Mouse (Mus musculus): ENCODE results near the gene Rabif. TPM values are rescaled to one million over a fixed set of nuclear protein-coding genes. Genes with fewer than 3 reads are reported as not detected.
A peak's percentile ranks its signal among the peaks of the same experiment; 100 is the strongest.
"Not testable (repeated sequence)": the region's sequence is repeated elsewhere in the genome, so short reads cannot be mapped to it uniquely, and the experiment has no call there.

The Rabif gene
- 25.2 and 26.5 TPM in 2 replicates for polyA plus RNA-seq (2012; rRNA removed)
- polyA plus RNA-seq (2014; fragmentation: Nextera tagmentation; extraction: Ambion mirVana) = 39.8 and 44.3 TPM in 2 replicates

DNA sequence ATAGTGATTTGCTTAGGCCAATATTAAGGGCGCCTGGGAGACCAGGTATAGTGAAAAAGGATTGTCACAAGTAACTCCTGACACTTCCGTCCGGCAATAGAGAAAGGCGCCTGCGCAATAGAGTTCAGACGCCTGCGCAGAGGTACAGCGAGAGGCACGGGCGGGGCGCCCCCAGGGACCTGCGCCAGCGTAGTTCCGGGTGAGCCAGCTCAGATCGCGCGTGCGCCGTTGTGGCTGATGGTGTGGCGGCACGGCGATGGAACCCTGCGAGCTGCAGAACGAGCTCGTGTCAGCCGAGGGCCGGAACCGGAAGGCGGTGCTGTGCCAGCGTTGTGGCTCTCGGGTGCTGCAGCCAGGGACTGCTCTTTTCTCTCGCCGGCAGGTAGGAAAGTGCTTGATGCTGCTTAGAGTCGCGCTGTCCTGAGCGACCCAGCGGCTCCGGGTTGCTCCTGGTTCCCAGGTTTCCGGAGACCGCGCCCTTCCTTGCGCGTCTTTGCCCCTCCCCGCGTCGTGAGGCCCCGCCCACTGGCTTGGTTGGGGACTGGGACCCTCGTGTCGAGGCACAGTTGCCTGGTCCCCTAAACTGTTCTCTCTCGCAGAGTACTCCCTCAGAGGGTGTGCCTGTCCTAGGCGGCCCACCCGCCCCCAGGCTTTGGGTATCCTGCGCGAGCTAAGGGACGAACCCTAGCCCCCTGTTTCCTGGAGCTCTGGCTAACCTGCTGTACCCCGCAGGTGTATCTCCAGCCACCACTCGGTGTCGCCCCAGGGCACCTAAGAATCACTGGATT, at the start of gene Rabif:
TSS of gene Rabif (plus strand) at position 221 of the 788 bp plus-strand sequence.
- ATAC-seq (ENCODE audit: low FRiP score, low read depth) (peak; percentile 97), DNase-seq (ENCODE audit: low spot score) (peak; percentile 99)
- peaks cover 19% of the 10 kb centered on the region for H3K36me3 ChIP-seq (ENCODE audit: control insufficient read depth, insufficient read depth, low read length)
- H3K4me1 ChIP-seq (ENCODE audit: control insufficient read depth, insufficient read depth, low read length) = peaks cover 11% of the 10 kb centered on the region; the same call in 1 of the 2 replicates
- H3K4me2 ChIP-seq (replicated peaks; ENCODE audit: low read depth, low read length, severe bottlenecking) = peak within 1 kb of the TSS; percentile 56
- WGBS = 0% methylated on average over 42 of the region's 58 CpGs
- peak; percentile 88; the same call in 1 of the 2 replicates for TF ChIP-seq POLR2A (IDR thresholded peaks at IDR 0.05; ENCODE audit: borderline replicate concordance, extremely low read depth, insufficient read depth, insufficient read length)
- peak within 1 kb of the TSS; percentile 63 for H3K9ac ChIP-seq (ENCODE audit: low read depth, low read length, severe bottlenecking)
- H3K9me3 ChIP-seq (ENCODE audit: control insufficient read depth, low read length) = no peaks in the 10 kb centered on the region
- peak within 1 kb of the TSS; percentile 70 for H3K4me3 ChIP-seq (replicated peaks; ENCODE audit: low read length)
- H3K27me3 ChIP-seq (ENCODE audit: control insufficient read depth, insufficient read depth, low read length) = no peaks in the 10 kb centered on the region
- peak within 1 kb of the TSS; percentile 87 for H3K27ac ChIP-seq (replicated peaks; ENCODE audit: low read depth, low read length)

DNA sequence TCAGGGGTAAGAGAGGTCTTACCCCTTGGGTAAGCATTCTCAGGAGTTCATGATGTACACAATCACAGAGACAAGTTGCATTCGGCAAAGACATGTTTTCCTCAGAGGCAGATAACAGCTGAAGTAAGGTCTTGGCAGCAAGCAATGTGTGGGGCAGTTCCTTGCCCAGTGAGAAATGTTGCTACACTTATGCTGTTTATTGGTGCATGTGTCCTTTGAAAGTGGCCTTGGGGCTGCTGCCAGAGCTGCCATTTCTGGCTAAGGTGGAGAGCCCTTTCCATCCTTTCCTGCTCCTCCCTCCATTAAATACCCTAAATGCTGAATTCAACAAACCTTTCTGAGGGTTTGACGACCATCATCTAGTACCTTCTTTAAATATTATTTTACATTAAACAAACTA, 49.0 kb upstream of the Rabif start:
- H3K36me3 ChIP-seq (ENCODE audit: control insufficient read depth, insufficient read depth, low read length) = no peaks in the 10 kb centered on the region
- 82% methylated on average over 2 of the region's 2 CpGs for WGBS
- TF ChIP-seq POLR2A (IDR thresholded peaks at IDR 0.05; ENCODE audit: borderline replicate concordance, extremely low read depth, insufficient read depth, insufficient read length) = no peak

DNA sequence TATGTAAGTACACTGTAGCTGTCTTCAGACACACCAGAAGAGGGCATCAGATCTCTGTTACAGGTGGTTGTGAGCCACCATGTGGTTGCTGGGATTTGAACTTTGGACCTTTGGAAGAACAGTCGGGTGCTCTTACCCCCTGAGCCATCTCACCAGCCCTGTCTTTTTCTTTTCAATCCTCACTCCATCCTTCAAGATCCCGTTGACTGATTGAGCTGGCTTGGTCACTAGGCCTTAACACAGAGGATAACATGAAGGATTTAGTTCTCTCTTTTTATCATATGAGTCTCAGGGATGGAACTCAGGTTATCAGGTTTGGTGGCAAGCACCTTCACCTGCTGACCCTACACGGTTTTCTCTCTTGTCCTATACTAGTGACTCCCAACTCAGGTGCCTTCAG, 45.9 kb upstream of the Rabif start:
- H3K9me3 ChIP-seq (ENCODE audit: control insufficient read depth, low read length); H3K27ac ChIP-seq (replicated peaks; ENCODE audit: low read depth, low read length); H3K4me2 ChIP-seq (replicated peaks; ENCODE audit: low read depth, low read length, severe bottlenecking); H3K4me3 ChIP-seq (replicated peaks; ENCODE audit: low read length); DNase-seq (ENCODE audit: low spot score); H3K27me3 ChIP-seq (ENCODE audit: control insufficient read depth, insufficient read depth, low read length); ATAC-seq (ENCODE audit: low FRiP score, low read depth); H3K9ac ChIP-seq (ENCODE audit: low read depth, low read length, severe bottlenecking); H3K36me3 ChIP-seq (ENCODE audit: control insufficient read depth, insufficient read depth, low read length); H3K4me1 ChIP-seq (ENCODE audit: control insufficient read depth, insufficient read depth, low read length): not testable (repeated sequence)
- 71% methylated on average over 3 of the region's 3 CpGs for WGBS

More for the DNA sequence above, 49.0 kb upstream of the Rabif start:
- Histone ChIP-seq H3K4me2 (replicated peaks; ENCODE audit: low read depth, low read length, severe bottlenecking) (no peak overlapping the region), H3K9me3 (ENCODE audit: control insufficient read depth, low read length) (no peaks in the 10 kb centered on the region), H3K9ac (ENCODE audit: low read depth, low read length, severe bottlenecking) (no peak overlapping the region), H3K27ac (replicated peaks; ENCODE audit: low read depth, low read length) (no peak overlapping the region), H3K27me3 (ENCODE audit: control insufficient read depth, insufficient read depth, low read length) (no peaks in the 10 kb centered on the region), H3K4me1 (ENCODE audit: control insufficient read depth, insufficient read depth, low read length) (no peaks in the 10 kb centered on the region), H3K4me3 (replicated peaks; ENCODE audit: low read length) (no peak overlapping the region)
- no peak for DNase-seq (ENCODE audit: low spot score)
- ATAC-seq (ENCODE audit: low FRiP score, low read depth) = no peak

DNA sequence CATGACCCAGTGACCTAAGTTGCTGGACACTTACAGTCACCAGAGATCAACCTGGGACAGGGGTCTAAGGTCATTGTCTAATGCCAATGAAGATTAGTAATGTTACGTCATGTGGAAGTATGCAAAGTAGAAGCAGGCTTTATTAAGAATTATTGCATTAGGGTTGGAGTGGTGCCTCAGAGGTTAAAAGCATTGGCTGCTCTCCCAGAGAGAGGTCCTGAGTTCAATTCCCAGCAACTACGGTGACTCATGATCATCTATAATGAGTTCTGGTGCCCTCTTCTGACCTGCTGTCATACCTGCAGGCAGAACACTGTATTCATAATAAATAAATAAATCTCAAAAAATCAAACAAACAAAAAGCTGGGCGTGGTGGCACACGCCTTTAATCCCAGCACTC, 44.2 kb upstream of the Rabif start:
- Histone ChIP-seq H3K4me1 (ENCODE audit: control insufficient read depth, insufficient read depth, low read length) (0 out of 2 replicates have a peak, but pooled peaks cover 4% of the 10 kb centered on the region), H3K9me3 (ENCODE audit: control insufficient read depth, low read length) (no peaks in the 10 kb centered on the region)
- no peak for ATAC-seq (ENCODE audit: low FRiP score, low read depth)

DNA sequence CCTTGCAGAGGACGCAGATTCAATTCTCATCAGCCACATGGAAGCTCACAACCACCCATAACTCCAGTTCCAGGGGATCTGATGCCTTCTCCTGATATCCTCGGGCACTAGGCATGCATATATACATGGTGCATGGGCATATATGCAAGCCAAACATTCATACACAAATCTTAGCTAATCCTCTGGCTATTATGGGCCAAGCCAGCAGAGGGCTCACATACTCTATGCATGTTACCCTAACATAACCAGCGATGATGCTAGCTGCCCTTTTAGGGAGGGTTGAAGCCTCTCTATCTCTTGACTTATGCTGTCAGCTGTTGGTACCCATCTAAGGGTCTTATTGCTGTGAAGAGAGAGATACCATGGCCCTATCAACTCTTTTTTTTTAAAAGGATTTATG, 43.5 kb upstream of the Rabif start:
- no peak for ATAC-seq (ENCODE audit: low FRiP score, low read depth)
- H3K27ac ChIP-seq (replicated peaks; ENCODE audit: low read depth, low read length) = no peak overlapping the region
- H3K4me2 ChIP-seq (replicated peaks; ENCODE audit: low read depth, low read length, severe bottlenecking) = no peak overlapping the region
- peak; percentile 41 for DNase-seq (ENCODE audit: low spot score)
- H3K4me3 ChIP-seq (replicated peaks; ENCODE audit: low read length) = no peak overlapping the region
- no peak for TF ChIP-seq POLR2A (IDR thresholded peaks at IDR 0.05; ENCODE audit: borderline replicate concordance, extremely low read depth, insufficient read depth, insufficient read length)
- H3K36me3 ChIP-seq (ENCODE audit: control insufficient read depth, insufficient read depth, low read length) = no peaks in the 10 kb centered on the region
- H3K4me1 ChIP-seq (ENCODE audit: control insufficient read depth, insufficient read depth, low read length) = peaks cover 6% of the 10 kb centered on the region
- H3K9me3 ChIP-seq (ENCODE audit: control insufficient read depth, low read length) = no peaks in the 10 kb centered on the region
- no peak overlapping the region for H3K9ac ChIP-seq (ENCODE audit: low read depth, low read length, severe bottlenecking)
- WGBS = 52% methylated on average over 3 of the region's 3 CpGs
- H3K27me3 ChIP-seq (ENCODE audit: control insufficient read depth, insufficient read depth, low read length) = no peaks in the 10 kb centered on the region

More for the DNA sequence above, 44.2 kb upstream of the Rabif start:
- Histone ChIP-seq H3K4me2 (replicated peaks; ENCODE audit: low read depth, low read length, severe bottlenecking) (no peak overlapping the region), H3K9ac (ENCODE audit: low read depth, low read length, severe bottlenecking) (no peak overlapping the region), H3K36me3 (ENCODE audit: control insufficient read depth, insufficient read depth, low read length) (no peaks in the 10 kb centered on the region), H3K27ac (replicated peaks; ENCODE audit: low read depth, low read length) (no peak overlapping the region), H3K4me3 (replicated peaks; ENCODE audit: low read length) (no peak overlapping the region), H3K27me3 (ENCODE audit: control insufficient read depth, insufficient read depth, low read length) (no peaks in the 10 kb centered on the region)
- DNase-seq (ENCODE audit: low spot score) = no peak
- 90% methylated on average over 4 of the region's 4 CpGs for WGBS
- TF ChIP-seq POLR2A (IDR thresholded peaks at IDR 0.05; ENCODE audit: borderline replicate concordance, extremely low read depth, insufficient read depth, insufficient read length) = no peak

Measured in limb, embryonic 14.5 days (tissue).